Mouse (Mus musculus): ENCODE data around the gene Gm49368. TPM values are rescaled to one million over a fixed set of nuclear protein-coding genes. Genes with fewer than 3 reads are reported as not detected.
A peak's percentile ranks its signal among the peaks of the same experiment; 100 is the strongest.

Gm49368 gene
- polyA plus RNA-seq, 1 experiment = not detected

- no peak for DNase-seq (ENCODE audit: low spot score)
Observed at GRCm38 (mm10) chr7:128057860-128058259, 4.6 kb upstream of the Gm49368 start.

GRCm38 (mm10) chr7:128058576-128058975 lies 3.9 kb upstream of the Gm49368 start:
- DNase-seq (ENCODE audit: low spot score) = no peak

- DNase-seq (ENCODE audit: low spot score) = no peak
Observed at GRCm38 (mm10) chr7:128059091-128059490, 3.4 kb upstream of the Gm49368 start.

- no peak for DNase-seq (ENCODE audit: low spot score)
Observed at GRCm38 (mm10) chr7:128063211-128063781, 813 bp downstream of the Gm49368 start.

GRCm38 (mm10) chr7:128065547-128065946 lies 3.1 kb downstream of the Gm49368 start:
- no peak for DNase-seq (ENCODE audit: low spot score)

- DNase-seq (ENCODE audit: low spot score) = no peak
Observed at GRCm38 (mm10) chr7:128067847-128068246, 5.4 kb downstream of the Gm49368 start.

GRCm38 (mm10) chr7:128069844-128070243 lies 7.4 kb downstream of the Gm49368 start:
- no peak for DNase-seq (ENCODE audit: low spot score)

GRCm38 (mm10) chr7:128071816-128072215 lies 9.3 kb downstream of the Gm49368 start:
- no peak for DNase-seq (ENCODE audit: low spot score)

GRCm38 (mm10) chr7:128080012-128080411 lies 17.5 kb downstream of the Gm49368 start:
- no peak for DNase-seq (ENCODE audit: low spot score)

GRCm38 (mm10) chr7:128089141-128089540 lies 26.7 kb downstream of the Gm49368 start:
- no peak for DNase-seq (ENCODE audit: low spot score)

GRCm38 (mm10) chr7:128098135-128098534 lies 35.7 kb downstream of the Gm49368 start:
- DNase-seq (ENCODE audit: low spot score) = no peak

- DNase-seq (ENCODE audit: low spot score) = no peak
Observed at GRCm38 (mm10) chr7:128100742-128101357, 38.4 kb downstream of the Gm49368 start.

- DNase-seq (ENCODE audit: low spot score) = peak; percentile 3
Observed at GRCm38 (mm10) chr7:128105246-128105645, 42.8 kb downstream of the Gm49368 start.

GRCm38 (mm10) chr7:128107462-128107861 lies 45.0 kb downstream of the Gm49368 start:
- DNase-seq (ENCODE audit: low spot score) = peak; percentile 2

- DNase-seq (ENCODE audit: low spot score) = no peak
Observed at GRCm38 (mm10) chr7:128110314-128110713, 47.8 kb downstream of the Gm49368 start.

- peak; percentile 7 for DNase-seq (ENCODE audit: low spot score)
Observed at GRCm38 (mm10) chr7:128112131-128112530, 49.6 kb downstream of the Gm49368 start.

- peak; percentile 9 for DNase-seq (ENCODE audit: low spot score)
Observed at GRCm38 (mm10) chr7:128114371-128115105, 52.1 kb downstream of the Gm49368 start.

GRCm38 (mm10) chr7:128115211-128115958 lies 52.9 kb downstream of the Gm49368 start:
- peak; percentile 6 for DNase-seq (ENCODE audit: low spot score)

GRCm38 (mm10) chr7:128116396-128116795 lies 53.9 kb downstream of the Gm49368 start:
- peak; percentile 8 for DNase-seq (ENCODE audit: low spot score)

- peak; percentile 4 for DNase-seq (ENCODE audit: low spot score)
Observed at GRCm38 (mm10) chr7:128119726-128120490, 57.4 kb downstream of the Gm49368 start.
